Mouse (Mus musculus) limb, embryonic 12.5 days (tissue): ENCODE data around the gene Rep15. TPM values are rescaled to one million over a fixed set of nuclear protein-coding genes. Genes with fewer than 3 reads are reported as not detected.

Experiments used
- ATAC-seq: fragments of 200-750 bp; cut with Nextera tagmentation; 2 replicates; pipeline ENCODE4 v1.8.0; 2017; ENCODE audit warnings: low read depth, moderate TSS enrichment; ENCODE audit not compliant: insufficient number of reproducible peaks, insufficient read depth, low FRiP score, low TSS enrichment
- H3K27ac ChIP-seq: fragments of 300-500 bp; sonication (generic); 2 replicates; pipeline ENCODE4 v1.5.1; 2016; ENCODE audit warnings: mild to moderate bottlenecking, moderate library complexity
- H3K27me3 ChIP-seq: fragments of 300-500 bp; sonication (generic); 2 replicates; pipeline ENCODE4 v1.6.1; 2016; ENCODE audit warnings: mild to moderate bottlenecking, moderate library complexity
- H3K36me3 ChIP-seq: fragments of 300-500 bp; sonication (generic); 2 replicates; pipeline ENCODE4 v1.6.1; 2016; ENCODE audit warnings: mild to moderate bottlenecking, moderate library complexity
- H3K4me1 ChIP-seq: fragments of 300-500 bp; sonication (generic); replicated peaks from 2 replicates; pipeline ENCODE4 v1.6.1; 2016
- H3K4me2 ChIP-seq: fragments of 300-500 bp; sonication (generic); 2 replicates; pipeline ENCODE4 v1.6.1; 2016; ENCODE audit warnings: mild to moderate bottlenecking, moderate library complexity
- H3K4me3 ChIP-seq: fragments of 300-500 bp; sonication (generic); replicated peaks from 2 replicates; pipeline ENCODE4 v1.5.1; 2016; ENCODE audit warnings: mild to moderate bottlenecking
- H3K9ac ChIP-seq: fragments of 300-500 bp; sonication (generic); replicated peaks from 2 replicates; pipeline ENCODE4 v1.6.1; 2016; ENCODE audit warnings: mild to moderate bottlenecking, moderate library complexity
- H3K9me3 ChIP-seq: fragments of 300-500 bp; sonication (generic); 2 replicates; pipeline ENCODE4 v1.6.1; 2016; ENCODE audit warnings: mild to moderate bottlenecking, moderate library complexity
- WGBS: fragments of 180-500 bp; shearing (Covaris S2); methylation state at CpG from one replicate; pipeline ENCODE4 v1.1.7; 2016; 5-methylcytosine and 5-hydroxymethylcytosine counted together
- polyA plus RNA-seq: library from polyadenylated mRNA; unstranded; fragments of >200 nt; fragmentation: Nextera tagmentation; extraction: Ambion mirVana; gene quantifications from 2 replicates; pipeline ENCODE4 v1.2.1, GENCODE M21; 2016

Rep15 gene
- polyA plus RNA-seq, 1 experiment from 2014 or later = 2.0 TPM

GRCm38 (mm10) chr6:147028396-147028795 lies 4.0 kb upstream of the Rep15 start:
- no peaks in the 10 kb centered on the region for H3K9me3 ChIP-seq

DNA sequence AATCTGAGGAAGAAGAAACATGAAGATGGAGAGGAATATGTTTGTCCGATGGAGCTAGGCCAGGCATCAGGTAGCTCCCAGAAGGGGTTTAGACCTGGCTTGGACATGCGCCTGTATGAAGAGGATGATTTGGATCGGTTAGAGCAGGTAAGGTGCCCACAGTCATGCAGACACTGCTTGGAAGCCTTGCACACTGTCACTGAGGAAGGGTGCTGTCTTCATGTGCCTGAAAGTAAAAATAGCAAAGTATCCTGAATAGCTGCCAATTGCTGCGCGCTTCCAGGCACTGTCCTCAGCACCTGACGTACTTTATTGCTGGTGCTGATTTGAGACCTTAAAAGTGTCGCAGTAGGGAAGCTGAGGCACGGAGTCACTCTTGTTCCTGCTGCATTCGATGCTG lies 2.8 kb upstream of the Rep15 start:
- no peak overlapping the region for H3K4me2 ChIP-seq
- WGBS = 93% methylated on average over 9 of the region's 9 CpGs
- H3K27me3 ChIP-seq = no peaks in the 10 kb centered on the region
- H3K27ac ChIP-seq = no peak overlapping the region
- H3K9me3 ChIP-seq = no peaks in the 10 kb centered on the region
- no peak overlapping the region for H3K9ac ChIP-seq
- no peak overlapping the region for H3K4me3 ChIP-seq
- peaks cover 70% of the 10 kb centered on the region for H3K36me3 ChIP-seq
- no peaks in the 10 kb centered on the region for H3K4me1 ChIP-seq
- ATAC-seq = no peak

More at GRCm38 (mm10) chr6:147028396-147028795, 4.0 kb upstream of the Rep15 start:
- Histone ChIP-seq H3K27me3 (no peaks in the 10 kb centered on the region), H3K4me3 (no peak overlapping the region), H3K4me1 (no peaks in the 10 kb centered on the region), H3K4me2 (no peak overlapping the region), H3K36me3 (peaks cover 76% of the 10 kb centered on the region), H3K9ac (no peak overlapping the region), H3K27ac (no peak overlapping the region)
- WGBS = 84% methylated on average over 2 of the region's 2 CpGs
- no peak for ATAC-seq

DNA sequence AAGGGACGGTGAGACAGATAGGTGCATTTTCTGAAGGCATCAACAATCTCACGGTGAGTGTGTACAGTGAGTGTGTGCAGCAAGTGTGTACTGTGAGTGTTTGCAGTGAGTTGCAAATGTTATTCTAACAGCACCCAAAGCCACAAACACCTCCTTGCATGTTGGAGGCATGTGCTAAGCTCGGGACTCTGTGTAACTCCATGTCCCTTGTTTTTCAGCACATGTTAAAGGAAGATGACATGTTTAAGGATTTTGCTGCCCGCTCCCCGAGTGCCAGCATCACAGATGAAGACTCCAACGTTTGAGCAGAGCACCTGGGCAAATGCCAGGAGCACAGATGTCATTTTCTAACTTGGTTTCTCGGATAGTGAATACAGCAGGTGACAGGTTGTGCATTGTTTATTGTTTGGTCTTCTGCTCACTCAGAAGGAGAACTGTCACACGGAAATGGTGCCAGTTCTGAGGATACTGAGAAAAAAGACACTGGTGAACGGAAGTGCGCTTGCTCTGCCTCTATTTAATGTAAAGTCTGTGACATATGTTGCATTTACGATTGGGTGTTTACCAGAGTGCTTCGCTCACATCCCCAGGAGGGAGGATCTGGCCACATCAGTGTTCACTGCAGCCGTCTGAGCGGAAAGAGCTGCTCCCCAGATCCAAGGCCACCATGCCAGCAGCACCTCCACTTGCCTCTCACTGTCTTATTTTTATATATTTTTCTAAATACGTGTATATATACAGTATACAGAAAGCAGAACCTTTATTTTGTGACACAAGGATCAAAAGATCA lies 2.1 kb upstream of the Rep15 start:
- H3K36me3 ChIP-seq = peaks cover 65% of the 10 kb centered on the region
- H3K27ac ChIP-seq = no peak overlapping the region
- no peaks in the 10 kb centered on the region for H3K27me3 ChIP-seq
- H3K9ac ChIP-seq = no peak overlapping the region
- WGBS = 87% methylated on average over 15 of the region's 15 CpGs
- no peaks in the 10 kb centered on the region for H3K9me3 ChIP-seq
- no peak overlapping the region for H3K4me2 ChIP-seq
- no peak overlapping the region for H3K4me3 ChIP-seq
- no peaks in the 10 kb centered on the region for H3K4me1 ChIP-seq
- ATAC-seq = no peak

DNA sequence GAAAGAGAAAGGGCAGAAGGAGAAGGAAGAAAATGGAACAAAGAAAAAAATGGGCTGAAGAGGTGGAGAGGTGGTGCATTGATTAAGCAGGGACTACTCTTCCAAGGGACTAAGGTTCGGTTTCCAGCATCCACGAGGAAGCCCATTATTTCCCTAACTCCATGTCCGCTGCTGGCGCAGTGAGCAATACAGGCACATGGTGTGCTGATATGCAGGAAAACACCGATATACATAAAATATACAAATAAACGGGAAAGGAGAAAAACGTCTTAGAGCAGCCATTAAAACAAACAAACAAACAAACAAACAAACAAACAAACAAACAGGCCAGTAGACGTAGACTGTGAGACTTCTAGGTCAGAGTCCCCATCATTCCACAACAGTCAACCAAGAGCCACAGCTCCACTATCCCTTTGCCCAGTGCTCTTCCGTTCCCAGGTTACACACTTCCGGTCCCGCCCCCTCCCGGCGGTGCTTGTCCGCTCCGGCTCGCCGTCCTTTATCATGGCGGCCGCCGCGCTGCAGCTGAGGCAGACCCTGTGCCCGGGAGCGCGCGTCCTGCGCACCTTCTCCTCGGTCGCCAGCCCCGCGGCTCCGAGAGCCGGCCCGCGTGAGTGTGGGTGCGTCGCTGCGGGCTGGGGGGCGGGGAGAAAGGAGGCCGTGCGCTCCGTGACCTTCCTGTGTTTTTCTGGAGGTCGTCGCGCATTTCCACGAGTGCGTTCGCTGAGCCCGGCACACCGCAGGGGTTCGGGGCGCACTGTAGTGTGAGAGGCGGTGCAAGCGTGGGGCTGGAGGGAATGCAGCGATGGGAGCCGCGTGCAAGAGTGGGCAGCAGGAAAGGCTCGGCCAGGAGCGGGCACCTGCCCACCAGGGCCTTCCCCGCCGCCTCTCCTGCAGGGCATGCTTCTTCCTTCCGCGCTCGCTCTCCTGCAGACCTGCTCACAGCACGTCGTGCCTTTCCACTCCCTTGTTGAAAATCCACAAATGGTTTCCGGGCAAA lies 10.2 kb downstream of the Rep15 start, which contains the start of gene Mrps35:
Gene Mrps35, plus strand, starts transcription at position 474 of the 1,000 bp plus-strand sequence.
- peaks cover 9% of the 10 kb centered on the region; the same call in 1 of the 2 replicates for H3K27me3 ChIP-seq
- H3K9me3 ChIP-seq = no peaks in the 10 kb centered on the region
- peak; percentile 98 for ATAC-seq
- H3K4me3 ChIP-seq = peak within 1 kb of the TSS; percentile 88
- peak within 1 kb of the TSS; percentile 95 for H3K9ac ChIP-seq
- H3K27ac ChIP-seq = peak within 1 kb of the TSS; percentile 86
- H3K4me2 ChIP-seq = peak within 1 kb of the TSS; percentile 67
- H3K4me1 ChIP-seq = peaks cover 14% of the 10 kb centered on the region
- H3K36me3 ChIP-seq = peaks cover 17% of the 10 kb centered on the region
- 4% methylated on average over 64 of the region's 66 CpGs for WGBS

DNA sequence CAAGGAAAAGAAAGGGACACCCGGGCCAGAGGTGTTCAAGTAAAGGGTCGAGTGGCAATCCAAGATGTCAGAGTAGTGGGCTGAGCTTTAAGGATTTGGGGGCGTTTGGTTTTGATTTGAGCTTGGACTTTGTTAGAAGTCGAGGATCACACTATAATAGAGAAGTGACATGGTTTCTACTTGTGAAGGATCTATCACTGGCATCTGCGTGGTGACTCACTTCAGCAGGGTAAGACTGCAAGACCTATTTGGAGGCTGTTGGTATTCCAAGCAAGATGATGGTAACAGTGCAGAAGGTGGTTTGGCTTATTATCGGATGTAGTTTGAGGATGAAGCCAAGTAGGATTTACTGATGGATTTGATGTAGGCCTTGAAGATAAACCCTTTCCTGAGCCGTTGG lies 11.2 kb downstream of the Rep15 start:
- H3K4me3 ChIP-seq = peak overlapping the region; percentile 88
- H3K9me3 ChIP-seq = no peaks in the 10 kb centered on the region
- peaks cover 14% of the 10 kb centered on the region for H3K4me1 ChIP-seq
- WGBS = 54% methylated on average over 7 of the region's 7 CpGs
- H3K4me2 ChIP-seq = peak overlapping the region; percentile 67
- H3K9ac ChIP-seq = peak overlapping the region; percentile 95
- no peak for ATAC-seq
- no peak overlapping the region for H3K27ac ChIP-seq
- H3K27me3 ChIP-seq = peaks cover 9% of the 10 kb centered on the region; the same call in 1 of the 2 replicates
- peaks cover 26% of the 10 kb centered on the region for H3K36me3 ChIP-seq

DNA sequence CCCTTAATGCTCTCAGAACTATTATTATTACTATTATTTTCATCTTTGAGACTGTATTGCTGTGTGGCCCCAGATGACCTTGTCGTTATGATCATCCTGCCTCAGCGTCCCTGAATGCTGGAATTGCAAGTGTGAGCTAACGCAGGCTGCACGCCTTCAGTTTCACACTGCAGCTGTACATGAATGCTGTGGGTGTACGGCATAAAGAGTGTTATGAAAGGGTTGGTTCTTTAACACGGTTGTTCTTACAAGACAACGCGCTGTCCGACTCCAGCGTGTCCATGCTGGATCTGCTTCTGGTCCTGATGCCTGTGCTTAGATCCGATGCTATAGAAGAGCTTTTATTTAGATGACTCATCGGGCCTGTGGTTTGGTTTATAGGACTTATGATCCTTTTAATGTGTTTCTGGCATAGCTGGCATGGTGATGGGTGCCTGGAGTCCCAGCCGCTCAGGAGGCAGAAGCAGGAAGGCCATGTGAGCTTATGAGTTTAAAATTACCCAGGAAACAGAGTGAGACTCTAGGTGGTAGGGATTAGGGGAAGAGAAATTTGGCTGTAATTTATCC lies 16.9 kb downstream of the Rep15 start:
- Histone ChIP-seq H3K27me3 (no peaks in the 10 kb centered on the region), H3K36me3 (peaks cover 79% of the 10 kb centered on the region), H3K4me2 (no peak overlapping the region), H3K4me3 (no peak overlapping the region), H3K4me1 (0 out of 2 replicates have a peak, but pooled peaks cover 5% of the 10 kb centered on the region), H3K9ac (no peak overlapping the region), H3K9me3 (no peaks in the 10 kb centered on the region), H3K27ac (no peak overlapping the region)
- 95% methylated on average over 13 of the region's 13 CpGs for WGBS
- no peak for ATAC-seq

DNA sequence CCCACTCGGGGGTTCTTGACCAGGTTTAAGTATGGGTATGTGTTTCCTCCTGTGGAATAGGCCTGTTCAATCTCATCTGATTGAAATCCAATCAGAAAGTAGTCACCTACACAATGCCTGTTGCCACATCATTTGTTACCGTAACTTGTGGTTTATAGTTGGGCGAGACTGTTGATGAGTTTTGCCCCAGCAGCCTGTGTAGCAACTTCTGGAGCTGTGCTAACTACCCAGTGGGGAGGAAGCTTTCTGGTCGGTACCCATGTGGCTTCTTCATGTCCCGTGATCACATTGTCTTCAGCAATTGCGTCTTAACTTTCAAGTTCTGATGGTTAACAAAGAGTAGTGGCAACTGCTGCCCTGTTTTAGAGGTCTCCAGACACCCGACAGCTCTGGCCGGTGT lies 19.3 kb downstream of the Rep15 start:
- Histone ChIP-seq H3K4me2 (no peak overlapping the region), H3K9me3 (no peaks in the 10 kb centered on the region), H3K27me3 (no peaks in the 10 kb centered on the region), H3K4me3 (no peak overlapping the region), H3K4me1 (no peaks in the 10 kb centered on the region), H3K27ac (no peak overlapping the region), H3K9ac (no peak overlapping the region), H3K36me3 (peaks cover 95% of the 10 kb centered on the region)
- ATAC-seq = no peak
- WGBS = 93% methylated on average over 8 of the region's 8 CpGs

GRCm38 (mm10) chr6:147052440-147052839 lies 20.1 kb downstream of the Rep15 start:
- 93% methylated on average over 9 of the region's 9 CpGs for WGBS
- Histone ChIP-seq H3K4me3 (no peak overlapping the region), H3K36me3 (peaks cover 95% of the 10 kb centered on the region), H3K9ac (no peak overlapping the region), H3K4me2 (no peak overlapping the region), H3K27me3 (no peaks in the 10 kb centered on the region), H3K9me3 (no peaks in the 10 kb centered on the region), H3K4me1 (no peaks in the 10 kb centered on the region), H3K27ac (no peak overlapping the region)
- ATAC-seq = no peak

DNA sequence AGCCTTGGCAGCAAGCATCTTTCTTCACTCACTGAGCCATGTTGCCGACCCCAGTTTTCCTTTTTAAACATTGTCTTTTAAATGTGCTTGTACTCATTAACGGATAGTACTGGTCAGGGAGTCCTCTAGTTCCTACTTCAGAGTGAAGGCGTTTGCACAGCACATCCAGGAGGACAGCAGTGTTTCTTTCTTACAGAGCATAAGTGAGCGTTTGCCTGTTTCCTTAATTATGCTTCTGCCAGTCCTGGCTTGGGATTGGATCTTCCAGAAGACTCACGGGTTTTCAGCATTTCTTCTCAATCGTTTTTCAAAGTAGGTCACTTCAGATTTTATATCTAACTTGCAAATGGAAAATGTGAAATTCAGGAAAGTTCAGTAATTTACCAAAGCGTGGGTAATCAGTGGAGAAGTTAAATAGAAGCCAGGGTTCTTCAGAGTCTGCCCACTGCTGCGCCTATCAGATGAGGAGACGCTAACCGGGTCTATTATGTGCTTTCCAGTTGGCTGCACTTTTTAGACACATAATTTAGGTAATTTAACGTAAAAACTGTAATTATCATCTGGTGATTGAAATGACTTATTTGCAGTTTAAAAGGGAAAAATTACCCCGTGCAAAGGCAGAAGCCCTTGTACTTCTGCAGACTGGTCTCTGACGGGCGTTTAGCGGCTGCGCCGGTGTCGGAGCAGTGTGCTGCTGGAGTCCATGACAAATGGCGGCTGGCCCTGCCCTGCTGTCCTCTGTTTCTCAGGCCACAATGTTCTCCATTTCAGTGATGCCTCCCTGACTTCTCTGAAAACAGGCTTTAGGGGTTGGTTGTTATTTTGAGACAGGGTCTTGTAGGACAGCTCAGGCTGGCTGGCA lies 21.6 kb downstream of the Rep15 start:
- H3K36me3 ChIP-seq = peaks cover 94% of the 10 kb centered on the region
- no peak overlapping the region for H3K9ac ChIP-seq

GRCm38 (mm10) chr6:147055374-147055977 lies 23.1 kb downstream of the Rep15 start:
- H3K9ac ChIP-seq = no peak overlapping the region
- no peaks in the 10 kb centered on the region for H3K4me1 ChIP-seq
- no peaks in the 10 kb centered on the region for H3K27me3 ChIP-seq
- no peaks in the 10 kb centered on the region for H3K9me3 ChIP-seq
- ATAC-seq = no peak
- no peak overlapping the region for H3K27ac ChIP-seq
- peaks cover 91% of the 10 kb centered on the region for H3K36me3 ChIP-seq
- no peak overlapping the region for H3K4me2 ChIP-seq
- H3K4me3 ChIP-seq = no peak overlapping the region
- 86% methylated on average over 10 of the region's 10 CpGs for WGBS

More for the DNA sequence above, 21.6 kb downstream of the Rep15 start:
- Histone ChIP-seq H3K9me3 (no peaks in the 10 kb centered on the region), H3K4me3 (no peak overlapping the region), H3K27ac (no peak overlapping the region), H3K27me3 (no peaks in the 10 kb centered on the region), H3K4me1 (no peaks in the 10 kb centered on the region), H3K4me2 (no peak overlapping the region)
- no peak for ATAC-seq
- 89% methylated on average over 19 of the region's 19 CpGs for WGBS
